Mouse (Mus musculus) ES-Bruce4 (cell line): ENCODE data around the gene Mast3.

Source experiments
- CTCF ChIP-seq: IDR thresholded peaks from one replicate; pipeline ENCODE4 v1.8.1; 2011; ENCODE audit warnings: low read depth, low read length
- POLR2A ChIP-seq: IDR thresholded peaks from one replicate; pipeline ENCODE4 v1.8.1; 2011; ENCODE audit warnings: low read length; ENCODE audit not compliant: insufficient read depth

GRCm38 (mm10) chr8:70792700-70793099 lies 12.2 kb downstream of the Mast3 start:
- no peak for TF ChIP-seq CTCF
- no peak for TF ChIP-seq POLR2A
